26 mouse cellular contexts compared by ENCODE assay signal in the genomic region with DNA sequence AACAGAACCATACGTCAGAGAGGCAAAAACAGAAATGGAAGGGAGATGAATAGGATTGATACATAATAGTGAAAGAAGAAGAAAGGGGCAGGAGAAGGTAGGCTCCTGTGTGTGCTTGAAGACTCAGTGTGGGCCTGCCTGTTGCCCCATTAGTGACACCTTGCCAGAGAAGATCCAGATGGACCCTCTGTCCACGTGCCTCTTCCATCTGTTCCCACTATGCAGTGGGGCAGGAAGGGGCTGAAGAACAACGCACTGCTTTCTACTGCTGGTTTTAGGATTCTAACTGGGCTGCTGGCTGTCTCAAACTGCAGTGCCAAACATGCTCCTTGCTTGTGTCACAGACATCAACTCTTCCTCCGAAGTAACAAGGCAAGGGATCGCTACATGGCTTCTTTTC.
DNase-seq lines count a peak whose midpoint lies in the region; ATAC-seq and TF ChIP-seq lines count a peak whose summit lies in the region.
"Had no signal": no experiment of that assay in that cellular context is flagged by ENCODE, and none has a peak within 500 bp of the region (broad histone marks: within the 10 kb centered on the region; RNA-seq: fewer than 3 reads in every experiment).

No protein-coding gene starts in this region.

- 0 out of 2 replicates have a peak overlapping the region, but pooled peaks have one; percentile 25 for H3K27ac ChIP-seq in cerebellum, adult 2 months (ENCODE audit: insufficient read depth, low read length)
- H3K27ac ChIP-seq: embryonic facial prominence, embryonic 13.5 days; forebrain, embryonic 10.5 days; forebrain, embryonic 15.5 days; heart, embryonic 13.5 days; hindbrain, postnatal 0 days; intestine, embryonic 15.5 days; kidney, postnatal 0 days; limb, embryonic 13.5 days; midbrain, embryonic 13.5 days; neural tube, embryonic 13.5 days had no signal

- 40% methylated on average over 5 of the region's 5 CpGs for WGBS in cerebellum, adult 2 months

- H3K36me3 ChIP-seq in megakaryocyte, embryonic 14.5 days (replicated peaks; ENCODE audit: low read length): no peaks in the 10 kb centered on the region
- H3K36me3 ChIP-seq: embryonic facial prominence, embryonic 13.5 days; forebrain, embryonic 10.5 days; forebrain, embryonic 15.5 days; heart, embryonic 13.5 days; intestine, embryonic 15.5 days; limb, embryonic 13.5 days; midbrain, embryonic 13.5 days; neural tube, embryonic 13.5 days had no signal

- peak; percentile 41 to 53 for DNase-seq in cerebellum, adult 2 months
- peak; percentile 40 to 47 for DNase-seq in cerebellum, postnatal 14 days
- no peak for DNase-seq in ovary, postnatal 14 days (ENCODE audit: low spot score)
- no peak for DNase-seq in urinary bladder, postnatal 10 days (ENCODE audit: low spot score)
- DNase-seq: adrenal gland, adult 8-10 months; B cell, adult 2 months; heart, postnatal 10 days; kidney, adult 8-10 months; layer of hippocampus, adult 9-11 months; liver, postnatal 0 days; lung, postnatal 36 days; right cerebral cortex, postnatal 14 days; thymus, postnatal 4 days had no signal

- no peak for TF ChIP-seq CTCF in cerebellum, adult 2 months (IDR thresholded peaks at IDR 0.05; ENCODE audit: borderline replicate concordance, insufficient read depth, low read depth, low read length)

- H3K4me3 ChIP-seq in megakaryocyte, embryonic 14.5 days (replicated peaks): peak overlapping the region; percentile 1
- H3K4me3 ChIP-seq in cerebellum, adult 2 months (replicated peaks; ENCODE audit: insufficient read depth, low read depth, low read length): no peak overlapping the region
- H3K4me3 ChIP-seq: embryonic facial prominence, embryonic 13.5 days; forebrain, embryonic 10.5 days; forebrain, embryonic 15.5 days; heart, embryonic 13.5 days; intestine, embryonic 15.5 days; limb, embryonic 13.5 days; midbrain, embryonic 13.5 days; neural tube, embryonic 13.5 days had no signal

- H3K4me1 ChIP-seq in megakaryocyte, embryonic 14.5 days: no peaks in the 10 kb centered on the region
- peaks cover 13% of the 10 kb centered on the region for H3K4me1 ChIP-seq in cerebellum, adult 2 months (ENCODE audit: control insufficient read depth, insufficient read depth, low read length)
- H3K4me1 ChIP-seq: embryonic facial prominence, embryonic 13.5 days; forebrain, embryonic 10.5 days; forebrain, embryonic 15.5 days; heart, embryonic 13.5 days; intestine, embryonic 15.5 days; limb, embryonic 13.5 days; neural tube, embryonic 13.5 days had no signal

- no peak for TF ChIP-seq POLR2A in cerebellum, adult 2 months (IDR thresholded peaks at IDR 0.05; ENCODE audit: borderline replicate concordance, insufficient read depth, low read length)

- ATAC-seq in megakaryocyte, adult 5-6 weeks (ENCODE audit: poor library complexity, severe bottlenecking): no peak
- ATAC-seq: forebrain, embryonic 15.5 days; hindbrain, postnatal 0 days; intestine, embryonic 15.5 days; liver, postnatal 0 days; midbrain, embryonic 13.5 days had no signal

- no peaks in the 10 kb centered on the region for H3K27me3 ChIP-seq in megakaryocyte, embryonic 14.5 days (replicated peaks)
- H3K27me3 ChIP-seq in cerebellum, adult 2 months (ENCODE audit: control insufficient read depth, insufficient read depth, low read length): no peaks in the 10 kb centered on the region
- H3K27me3 ChIP-seq: CH12.LX; embryonic facial prominence, embryonic 13.5 days; forebrain, embryonic 15.5 days; heart, embryonic 13.5 days; intestine, embryonic 15.5 days; limb, embryonic 13.5 days; midbrain, embryonic 13.5 days; neural tube, embryonic 13.5 days had no signal

- peaks cover 14% of the 10 kb centered on the region for H3K9me3 ChIP-seq in megakaryocyte, embryonic 14.5 days
- H3K9me3 ChIP-seq: embryonic facial prominence, embryonic 13.5 days; forebrain, embryonic 10.5 days; forebrain, embryonic 15.5 days; heart, embryonic 13.5 days; intestine, embryonic 15.5 days; limb, embryonic 13.5 days; midbrain, embryonic 13.5 days; neural tube, embryonic 13.5 days had no signal

Comparison
In these comparisons a context has a peak if more than half of its experiments do, and no peak if none do; other contexts are left out.
1. DNase-seq: peak in cerebellum, adult 2 months (2 of 2) and cerebellum, postnatal 14 days (2 of 2); none in ovary, postnatal 14 days (single experiment) and urinary bladder, postnatal 10 days (single experiment).